Mouse (Mus musculus) lung, adult 2 months (tissue): ENCODE results near the gene Mrpl10.

Experiments used
- CTCF ChIP-seq: fragments of 200-500 bp; IDR thresholded peaks from 2 replicates; pipeline ENCODE4 v1.5.1; 2011; ENCODE audit warnings: mild to moderate bottlenecking, low read length, control low read depth; ENCODE audit not compliant: insufficient read depth
- POLR2A ChIP-seq: fragments of 200-500 bp; IDR thresholded peaks from 2 replicates; pipeline ENCODE4 v1.6.1; 2011; ENCODE audit warnings: low read depth, mild to moderate bottlenecking, control low read depth, low read length, borderline replicate concordance; ENCODE audit errors: extremely low read depth

- TF ChIP-seq CTCF = peak; percentile 83
- TF ChIP-seq POLR2A = no peak
These were observed 11.5 kb upstream of the Mrpl10 start, which contains the start of gene Scrn2 for GRCm38 (mm10) chr11:97029686-97030417.
